Mouse (Mus musculus) liver, postnatal 0 days (tissue): ENCODE measurements around the gene Fitm2.

ENCODE experiments used
- CTCF ChIP-seq: sonication (generic); IDR thresholded peaks from 2 replicates; pipeline ENCODE4 v1.5.1; 2016; ENCODE audit warnings: antibody characterized with exemption, low read depth
- EP300 ChIP-seq: IDR thresholded peaks from 2 replicates; pipeline ENCODE4 v1.6.1; 2016; ENCODE audit warnings: antibody characterized with exemption, low read depth, mild to moderate bottlenecking

DNA sequence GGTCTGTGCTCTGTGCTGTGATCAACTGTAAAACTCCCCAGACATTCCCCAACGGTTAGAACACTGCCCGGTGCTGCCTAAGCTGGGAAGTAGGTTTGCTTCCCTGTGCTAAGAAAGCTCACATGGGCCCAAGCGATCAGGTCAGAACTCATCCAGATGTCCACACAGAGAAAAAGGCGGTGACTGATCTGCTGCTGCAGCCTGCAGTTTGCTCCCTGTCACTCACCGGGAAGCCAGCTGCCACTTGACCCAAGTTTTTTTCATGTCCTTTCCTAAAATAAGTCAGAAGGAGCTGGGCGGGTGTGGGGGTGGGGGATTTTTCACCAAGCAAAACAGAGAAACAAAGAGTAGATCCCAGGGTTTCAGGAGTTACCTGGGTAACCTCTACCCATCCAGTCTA, 7.9 kb downstream of the Fitm2 start:
- no peak for TF ChIP-seq EP300
- TF ChIP-seq CTCF = no peak
